Mouse (Mus musculus) cerebellum, adult 18-20 months (tissue): ENCODE measurements around the gene Mgll.

Source experiments
- DNase-seq, 2 experiments: peaks; one replicate each; pipeline ENCODE4 v3.0.0; 2021

Mgll gene

GRCm38 (mm10) chr6:88833340-88834140 lies 109.3 kb downstream of the Mgll start:
- no peak for DNase-seq

GRCm38 (mm10) chr6:88835047-88835446 lies 110.8 kb downstream of the Mgll start:
- DNase-seq, result no peak

GRCm38 (mm10) chr6:88836178-88836819 lies 112.1 kb downstream of the Mgll start:
- DNase-seq, result peak in 1 of 2 experiments; percentile 26

- peak in 1 of 2 experiments; percentile 8 for DNase-seq
These were observed 113.8 kb downstream of the Mgll start for GRCm38 (mm10) chr6:88837999-88838398.

- peak in 1 of 2 experiments; percentile 12 for DNase-seq
These were observed 114.4 kb downstream of the Mgll start for GRCm38 (mm10) chr6:88838613-88839012.

GRCm38 (mm10) chr6:88839135-88839970 lies 115.1 kb downstream of the Mgll start:
- DNase-seq, result peak; percentile 63 to 69

GRCm38 (mm10) chr6:88840211-88840610 lies 116.0 kb downstream of the Mgll start:
- DNase-seq, result no peak

- peak; percentile 27 to 48 for DNase-seq
These were observed 116.7 kb downstream of the Mgll start for GRCm38 (mm10) chr6:88840791-88841513.

GRCm38 (mm10) chr6:88841514-88841780 lies 117.2 kb downstream of the Mgll start:
- DNase-seq, result no peak

- DNase-seq, result peak; percentile 98 to 99
These were observed 117.8 kb downstream of the Mgll start, which contains the start of gene Abtb1 for GRCm38 (mm10) chr6:88841781-88842689. Abtb1 (minus strand) TSS chr6:88841984.

- peak in 1 of 2 experiments; percentile 58 for DNase-seq
These were observed 118.5 kb downstream of the Mgll start for GRCm38 (mm10) chr6:88842731-88843151.

- peak in 1 of 2 experiments; percentile 45 for DNase-seq
These were observed 119.0 kb downstream of the Mgll start for GRCm38 (mm10) chr6:88843241-88843640.

GRCm38 (mm10) chr6:88843781-88844725 lies 119.8 kb downstream of the Mgll start:
- no peak for DNase-seq

GRCm38 (mm10) chr6:88844901-88845565 lies 120.8 kb downstream of the Mgll start:
- DNase-seq, result no peak

- no peak for DNase-seq
These were observed 123.4 kb downstream of the Mgll start for GRCm38 (mm10) chr6:88847571-88847970.

GRCm38 (mm10) chr6:88849270-88849669 lies 125.1 kb downstream of the Mgll start:
- peak in 1 of 2 experiments; percentile 64 for DNase-seq

- DNase-seq, result peak in 1 of 2 experiments; percentile 57
These were observed 125.8 kb downstream of the Mgll start for GRCm38 (mm10) chr6:88850034-88850433.

GRCm38 (mm10) chr6:88854509-88854908 lies 130.3 kb downstream of the Mgll start:
- no peak for DNase-seq

GRCm38 (mm10) chr6:88855636-88856035 lies 131.4 kb downstream of the Mgll start:
- peak; percentile 74 to 86 for DNase-seq

- peak; percentile 78 to 83 for DNase-seq
These were observed 133.0 kb downstream of the Mgll start for GRCm38 (mm10) chr6:88857249-88857648.
